Mouse (Mus musculus) ovary, adult 18-20 months (tissue): ENCODE measurements around the gene Snrpd2.
A peak's percentile ranks its signal among the peaks of the same experiment; 100 is the strongest.

ENCODE experiments used
- DNase-seq: peaks from one replicate; pipeline ENCODE4 v3.0.0; 2022; ENCODE audit warnings: low spot score, mixed read lengths

Snrpd2 gene

DNA sequence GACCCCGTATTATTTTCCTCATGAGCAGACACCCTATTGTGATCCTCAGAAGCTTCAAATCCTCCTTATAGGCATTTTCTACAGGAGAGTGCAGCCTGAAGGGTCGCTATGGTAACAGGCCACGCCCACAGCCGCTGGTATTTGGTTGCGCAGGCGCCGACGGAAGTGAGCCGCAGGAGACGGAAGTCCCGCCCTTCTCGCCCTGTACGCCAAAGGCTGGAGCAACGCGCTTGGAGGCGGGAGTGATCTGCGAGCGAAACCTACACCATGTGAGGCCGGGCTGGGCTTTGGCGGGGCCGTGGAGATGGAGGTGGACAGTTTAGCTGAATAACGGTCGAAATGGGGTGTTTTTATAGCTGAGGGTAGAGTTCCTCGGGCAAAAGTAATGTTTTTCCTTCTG, at the start of gene Snrpd2:
Gene Snrpd2 (plus strand): TSS at position 97 of the 400 bp plus-strand sequence.
- peak; percentile 90 for DNase-seq

DNA sequence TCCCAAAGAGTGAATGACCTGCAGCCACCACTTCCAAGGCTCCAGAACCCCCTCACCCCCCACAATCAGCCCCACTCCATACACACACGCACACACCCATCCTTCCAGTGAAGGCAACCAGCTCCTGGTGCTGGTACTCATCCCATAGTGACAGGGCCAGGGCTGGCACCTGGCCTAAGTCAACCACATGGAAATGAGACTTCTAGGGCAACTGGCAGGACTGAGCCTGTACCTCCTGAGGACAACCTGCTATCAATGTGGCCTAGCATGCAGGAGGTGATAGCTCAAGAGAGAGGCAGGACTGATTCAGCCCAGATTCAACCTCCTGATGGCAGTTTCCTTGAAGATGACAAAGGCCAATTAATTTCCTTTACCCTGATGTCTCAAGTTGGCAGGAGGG, 49.2 kb upstream of the Snrpd2 start:
- no peak for DNase-seq

DNA sequence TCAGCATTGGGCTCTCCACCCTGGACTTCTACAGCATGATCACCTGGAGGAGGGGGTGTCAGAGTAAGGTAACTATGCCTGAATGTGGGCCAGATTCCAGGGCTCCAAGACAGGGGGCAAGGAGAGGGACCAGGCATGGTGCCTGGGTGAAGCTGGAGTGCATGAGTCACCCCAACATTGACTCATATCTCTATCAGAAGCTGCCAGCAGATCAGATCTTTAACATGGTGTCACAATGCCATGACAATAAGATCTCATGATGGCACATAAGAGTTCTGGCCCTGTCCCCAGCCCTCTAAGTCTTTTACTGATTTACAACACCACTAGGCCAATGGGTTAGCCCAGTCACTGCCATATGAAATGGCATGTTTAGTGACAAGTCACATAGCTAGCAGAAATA, 45.8 kb upstream of the Snrpd2 start:
- no peak for DNase-seq

DNA sequence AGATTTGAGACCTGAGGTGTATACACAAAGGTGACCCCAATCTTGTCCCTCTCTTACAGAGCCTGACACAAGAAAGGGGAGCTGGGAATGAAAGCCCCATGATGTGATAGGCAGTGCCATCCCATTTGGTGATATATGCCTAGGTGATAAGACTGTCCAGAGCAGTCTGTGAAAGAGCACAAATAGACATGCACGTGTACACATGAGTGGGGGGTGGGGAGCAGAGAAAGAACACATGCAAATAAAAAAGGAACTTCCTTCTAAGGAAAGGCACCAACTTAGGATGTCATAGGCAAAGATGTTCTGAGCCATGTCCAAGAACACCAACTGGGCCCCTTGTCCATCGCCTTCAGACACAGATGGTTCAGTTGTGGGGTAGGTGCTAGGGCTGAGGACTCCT, 45.0 kb upstream of the Snrpd2 start:
- DNase-seq = no peak

DNA sequence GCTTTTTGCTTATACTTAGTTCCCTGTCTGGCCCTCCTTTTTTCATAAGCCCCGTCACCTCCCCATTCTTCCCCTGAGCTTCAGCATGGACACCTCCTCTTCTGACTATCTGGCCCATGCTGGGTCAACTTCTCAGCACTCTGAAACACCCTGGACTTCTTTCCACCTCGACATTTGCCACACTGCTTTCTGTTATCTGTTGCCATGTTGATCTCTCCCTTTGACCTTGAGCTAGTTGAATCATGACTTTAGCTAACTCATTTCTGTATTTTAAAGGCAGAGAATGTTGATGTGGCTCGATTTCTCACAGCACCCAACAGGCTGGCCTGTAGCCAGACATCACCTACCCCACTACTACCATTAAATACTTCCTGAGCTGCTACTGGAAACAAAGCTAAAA, 42.1 kb upstream of the Snrpd2 start:
- DNase-seq = no peak

DNA sequence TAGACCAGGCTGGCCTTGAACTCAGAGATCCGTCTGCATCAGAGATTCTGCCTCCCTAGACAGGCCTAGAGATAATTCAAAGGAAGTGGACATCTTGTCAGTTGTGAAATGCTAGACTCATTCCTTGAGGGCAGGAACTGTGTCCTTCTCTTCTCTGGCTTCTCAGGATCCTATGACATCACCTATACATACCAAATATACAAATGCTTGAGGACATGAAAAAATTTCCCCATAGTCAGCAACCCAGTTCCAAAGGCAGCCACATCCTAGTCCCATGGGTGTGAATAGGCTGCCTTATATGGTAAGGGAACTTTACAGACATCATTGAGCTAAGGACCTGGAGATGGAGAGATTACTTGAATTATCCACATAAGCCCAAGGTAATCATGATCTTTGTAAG, 40.0 kb upstream of the Snrpd2 start:
- DNase-seq = no peak

DNA sequence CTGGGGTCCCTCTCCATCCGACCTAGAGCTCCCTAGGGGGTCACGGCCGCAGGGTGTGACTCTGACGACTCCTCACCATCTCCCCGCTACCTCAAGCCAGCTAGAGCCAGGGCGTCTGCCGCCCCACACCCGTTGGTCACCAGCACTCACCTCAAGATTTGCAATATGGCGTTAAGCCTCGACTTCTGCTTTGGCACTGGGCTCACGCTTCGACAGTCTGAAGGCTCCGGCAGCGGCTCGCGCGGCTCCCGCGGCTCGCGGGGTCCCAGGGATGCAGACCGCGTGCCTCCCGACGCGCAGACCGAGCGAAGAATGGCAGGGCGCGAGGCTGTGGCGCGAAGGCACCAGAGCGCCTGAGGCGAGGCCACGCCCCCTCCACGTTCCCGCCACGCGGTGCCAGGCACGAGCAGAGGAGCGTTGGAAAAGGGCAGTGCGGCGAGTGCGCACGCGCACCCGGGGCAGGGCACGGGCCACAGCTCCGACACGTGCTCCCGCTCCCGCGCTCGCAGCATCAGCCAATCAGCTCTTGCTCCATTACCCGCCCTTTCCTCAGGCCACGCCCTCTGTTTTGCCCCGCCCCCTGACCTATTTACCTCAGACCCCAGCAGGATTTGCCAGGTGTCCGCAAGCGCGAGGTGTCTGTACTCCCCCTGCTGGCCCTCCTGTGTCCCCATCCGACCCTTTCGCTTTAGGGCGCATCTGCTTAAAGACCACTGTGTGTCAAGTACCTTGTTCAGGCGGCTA, 31.3 kb upstream of the Snrpd2 start, which contains the start of gene Gm4969:
Gene Gm4969 (minus strand): TSS at position 341 of the 744 bp plus-strand sequence.
- DNase-seq = peak; percentile 41

DNA sequence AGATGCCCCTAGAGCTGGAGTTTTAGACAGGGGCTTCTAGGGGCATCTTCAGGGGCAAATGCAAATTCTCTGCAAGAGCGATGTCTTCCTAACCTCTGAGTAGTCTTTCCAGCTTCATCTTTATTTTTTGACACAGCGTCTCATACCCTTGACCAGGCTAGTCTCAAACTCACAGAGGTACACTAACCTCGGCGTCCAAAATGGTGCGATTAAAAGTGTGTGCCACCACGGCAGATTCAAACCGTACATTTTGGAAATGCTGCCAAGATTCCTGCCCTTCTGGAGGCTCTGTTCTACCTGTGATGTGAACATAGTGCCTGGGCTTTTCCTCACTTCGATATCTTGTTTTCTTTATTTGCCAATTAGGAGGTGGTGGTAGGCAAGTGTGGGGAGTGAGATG, 30.4 kb upstream of the Snrpd2 start:
- no peak for DNase-seq

DNA sequence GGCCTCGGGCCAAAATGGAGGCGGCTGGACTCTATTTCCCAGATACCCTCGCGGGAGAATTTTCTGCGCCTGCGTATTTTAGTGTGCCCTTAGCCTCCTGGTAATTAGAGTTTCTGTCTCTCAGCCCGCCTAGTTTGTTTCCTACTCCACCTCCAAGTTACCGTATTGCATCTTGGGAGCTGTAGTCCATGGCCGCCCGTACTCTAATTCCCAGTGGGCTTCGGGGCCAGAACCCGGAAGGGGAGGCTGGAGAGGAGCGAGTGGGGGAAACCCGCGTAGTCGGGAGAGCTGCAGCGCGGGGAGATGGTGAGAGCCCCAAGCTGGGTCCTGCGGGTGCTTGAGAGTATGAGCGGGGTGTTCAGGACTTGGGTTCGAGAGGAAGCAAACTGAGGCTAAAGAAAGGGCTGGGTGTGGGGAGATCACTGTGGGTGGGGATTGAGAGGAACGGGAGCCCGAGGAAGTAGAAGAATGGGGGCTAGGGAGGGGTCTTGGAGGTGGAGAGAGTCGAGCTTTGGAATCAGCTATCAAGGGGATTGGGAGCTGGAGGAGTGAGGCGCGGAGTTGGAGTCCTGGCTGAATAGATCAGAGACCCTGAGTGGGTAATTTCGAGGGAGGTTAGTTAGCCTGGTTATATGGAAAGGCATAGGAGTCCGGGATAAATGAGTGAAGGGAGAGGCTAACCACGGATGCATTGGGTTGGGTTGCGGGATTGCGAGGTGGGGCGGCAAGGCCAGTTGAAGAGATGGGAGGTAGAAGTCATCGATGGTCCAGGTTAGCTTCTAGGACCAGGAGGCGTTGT, 29.7 kb upstream of the Snrpd2 start, which contains the start of gene Fbxo46:
Gene Fbxo46 (plus strand): TSS at position 229 of the 799 bp plus-strand sequence.
- peak; percentile 93 for DNase-seq

DNA sequence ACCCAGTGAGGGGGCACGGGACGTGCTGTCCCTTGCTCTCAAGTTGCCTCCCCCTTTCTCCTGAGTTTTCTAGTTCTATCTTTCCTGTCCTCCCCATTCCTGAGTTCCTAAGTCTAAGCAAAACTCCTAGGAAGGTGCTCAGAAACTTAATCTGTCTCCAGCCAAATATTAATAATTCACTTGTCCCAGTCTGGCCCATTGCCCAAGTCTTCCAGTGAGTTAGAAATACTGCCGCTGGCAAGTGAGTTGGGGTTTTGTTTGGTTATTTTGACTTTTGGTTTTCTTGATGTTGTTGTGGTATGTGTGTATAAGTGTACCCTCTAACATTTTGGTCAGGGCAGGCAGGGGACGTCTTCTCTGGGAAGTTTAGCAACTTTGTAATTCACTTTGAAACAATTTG, 27.8 kb upstream of the Snrpd2 start:
- no peak for DNase-seq

DNA sequence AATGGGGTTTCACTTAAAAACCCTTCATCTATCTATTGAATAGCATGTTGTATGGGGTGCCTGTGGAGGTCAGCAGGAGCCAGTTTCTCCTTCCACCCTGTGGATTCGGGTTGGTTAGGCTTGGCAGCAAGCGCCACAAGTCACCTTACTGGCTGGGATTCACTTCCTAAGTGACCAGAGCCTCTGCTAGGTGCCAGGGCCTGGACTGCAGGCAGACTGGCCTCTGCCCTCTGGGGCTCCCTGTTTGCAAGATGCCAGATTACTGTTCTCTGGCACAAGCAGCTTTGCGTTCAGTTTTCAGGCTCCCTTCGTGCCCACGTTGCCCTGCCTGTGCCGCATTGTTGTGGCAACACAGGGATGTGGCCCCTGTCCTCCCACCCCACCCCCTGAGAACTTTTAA, 24.8 kb upstream of the Snrpd2 start:
- DNase-seq = no peak

DNA sequence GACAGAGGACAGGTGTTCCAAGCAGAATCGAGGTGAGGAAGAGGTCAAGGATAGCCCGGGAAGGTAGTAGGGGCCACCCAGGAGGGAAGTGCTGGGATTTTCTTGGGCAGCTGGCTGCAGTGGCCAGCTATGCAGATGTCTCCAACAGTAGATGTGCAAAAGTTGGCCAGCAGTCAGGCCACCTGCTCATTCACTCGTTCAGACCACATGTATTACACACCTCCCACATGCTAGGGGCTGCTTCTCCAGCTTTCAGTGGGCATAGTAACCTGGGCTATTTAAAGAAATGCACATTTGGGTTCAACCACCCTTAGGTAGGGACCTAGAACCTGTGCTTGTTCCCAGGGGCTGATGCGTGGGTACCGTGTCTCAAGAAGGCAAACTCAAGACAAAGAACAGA, 21.8 kb upstream of the Snrpd2 start:
- DNase-seq = no peak

DNA sequence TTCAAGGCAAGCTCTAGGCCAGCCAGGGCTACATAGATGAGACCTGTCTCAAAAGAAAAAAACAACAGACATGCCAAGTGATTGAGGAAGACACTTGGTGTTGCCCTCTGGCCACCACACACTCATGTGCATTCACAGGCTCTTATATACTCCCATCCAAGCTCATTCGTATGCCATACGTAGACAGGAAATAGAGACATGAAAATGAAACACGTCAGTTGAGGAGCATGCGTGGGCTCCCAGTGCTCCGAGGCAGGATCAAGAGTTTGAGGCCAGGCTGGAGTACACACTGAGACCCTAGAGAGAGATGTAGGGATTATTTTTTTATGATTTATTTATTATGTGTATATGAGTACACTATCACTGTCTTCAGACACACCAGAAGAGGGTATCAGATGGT, 20.1 kb upstream of the Snrpd2 start:
- DNase-seq = no peak

DNA sequence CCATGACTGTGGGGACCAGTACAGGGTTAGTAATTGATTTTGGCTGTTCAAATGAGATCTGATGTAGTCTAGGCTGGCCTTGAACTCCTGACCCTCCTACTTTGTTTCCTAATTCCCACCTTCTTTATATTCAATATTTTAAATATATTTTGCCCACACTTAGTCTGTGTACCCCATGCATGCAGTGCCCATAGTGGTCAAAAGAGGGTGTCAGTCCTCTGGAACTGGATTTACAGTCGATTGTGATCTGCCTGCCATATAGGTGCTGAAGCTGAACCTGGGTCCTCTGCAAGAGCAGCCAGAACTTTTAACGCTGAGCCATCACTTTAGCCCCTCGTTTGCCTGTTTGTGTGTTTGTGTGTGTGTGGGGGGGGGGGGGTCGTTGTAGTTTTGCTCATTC, 18.9 kb upstream of the Snrpd2 start:
- no peak for DNase-seq

DNA sequence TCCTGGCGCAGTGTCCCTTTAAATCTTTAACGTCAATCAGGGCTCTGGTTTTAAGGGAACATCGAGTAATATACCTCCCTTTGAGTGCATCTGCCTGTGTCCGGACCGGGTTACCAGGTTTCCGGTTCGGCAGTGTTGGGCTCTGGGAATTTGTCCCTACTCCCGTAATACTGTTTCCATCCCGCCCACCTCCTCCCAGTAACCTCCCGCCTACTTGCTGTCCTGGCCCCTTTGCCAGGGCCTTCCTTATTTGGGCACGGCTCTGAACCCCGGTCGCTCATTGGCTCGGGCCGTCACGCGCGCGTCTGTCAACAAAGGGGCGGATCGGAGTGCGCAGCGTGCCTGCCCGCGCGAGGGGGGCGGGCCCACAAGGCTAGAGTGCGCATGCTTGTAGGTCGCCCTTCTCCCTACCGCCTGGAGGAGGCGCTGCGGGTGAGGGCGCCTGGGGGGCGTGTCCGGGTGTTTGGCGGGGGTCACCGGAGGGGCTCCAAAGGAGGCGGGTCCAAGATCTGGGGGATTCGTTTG, 18.1 kb upstream of the Snrpd2 start:
- DNase-seq = peak; percentile 98

DNA sequence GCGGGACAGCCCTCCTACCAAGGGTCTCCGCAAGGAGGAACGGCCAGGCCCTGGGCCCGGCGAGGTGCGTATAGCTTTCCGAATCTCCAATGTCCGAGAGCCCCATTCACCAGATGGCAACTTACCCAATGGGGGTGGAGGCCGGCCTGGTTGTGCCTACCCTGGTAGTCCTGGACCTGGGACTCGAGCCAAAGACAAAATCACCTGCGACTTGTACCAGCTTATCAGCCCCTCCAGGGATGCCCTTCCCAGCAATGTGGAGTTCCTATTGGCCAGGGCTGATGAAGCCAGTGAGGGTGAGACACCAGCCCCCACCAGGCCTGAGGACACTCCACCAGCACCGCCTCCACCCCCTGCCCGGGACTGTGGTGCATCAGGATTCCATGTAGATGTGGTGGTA, 13.4 kb upstream of the Snrpd2 start:
- no peak for DNase-seq

DNA sequence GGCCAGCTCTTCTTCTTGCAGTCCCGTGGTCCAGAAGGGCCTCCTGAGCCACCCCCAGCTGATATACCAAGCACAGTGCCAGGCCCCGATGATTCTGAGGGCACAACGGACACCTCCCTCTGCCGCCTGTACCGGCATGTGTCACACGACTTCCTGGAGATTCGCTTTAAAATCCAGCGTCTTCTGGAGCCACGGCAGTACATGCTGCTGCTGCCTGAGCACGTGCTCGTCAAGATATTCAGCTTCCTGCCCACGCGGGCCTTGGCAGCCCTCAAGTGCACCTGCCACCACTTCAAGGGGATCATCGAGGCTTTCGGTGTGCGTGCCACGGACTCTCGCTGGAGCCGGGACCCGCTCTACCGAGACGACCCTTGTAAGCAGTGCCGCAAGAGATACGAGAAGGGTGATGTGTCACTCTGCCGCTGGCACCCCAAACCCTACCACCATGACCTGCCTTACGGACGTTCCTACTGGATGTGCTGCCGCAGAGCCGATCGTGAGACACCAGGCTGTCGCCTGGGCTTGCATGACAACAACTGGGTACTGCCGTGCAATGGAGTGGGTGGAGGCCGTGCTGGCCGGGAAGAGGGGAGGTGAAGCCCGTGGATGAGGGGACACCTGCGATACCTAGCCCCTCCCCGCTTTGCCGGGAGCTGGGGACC, 12.7 kb upstream of the Snrpd2 start:
- DNase-seq = no peak

DNA sequence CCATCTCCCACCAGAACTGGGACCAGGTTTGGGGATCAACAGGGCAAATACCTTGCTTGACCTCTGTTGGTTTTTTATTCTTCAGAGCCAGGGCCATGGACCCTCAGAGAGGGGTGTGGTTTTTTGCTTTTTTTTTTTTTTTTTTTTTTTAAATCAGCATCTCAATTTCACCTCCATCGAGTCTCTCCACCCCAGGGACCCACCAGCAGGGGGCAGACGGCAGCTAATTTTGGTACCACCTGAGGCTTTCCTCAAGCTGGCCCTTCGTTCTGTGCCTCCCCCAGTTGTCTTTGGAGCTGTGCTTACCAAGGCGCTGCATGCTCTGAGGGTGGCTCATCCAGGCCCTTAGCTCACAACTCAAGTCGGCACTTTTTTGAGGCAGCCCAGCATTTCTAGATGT, 12.1 kb upstream of the Snrpd2 start:
- DNase-seq = no peak

DNA sequence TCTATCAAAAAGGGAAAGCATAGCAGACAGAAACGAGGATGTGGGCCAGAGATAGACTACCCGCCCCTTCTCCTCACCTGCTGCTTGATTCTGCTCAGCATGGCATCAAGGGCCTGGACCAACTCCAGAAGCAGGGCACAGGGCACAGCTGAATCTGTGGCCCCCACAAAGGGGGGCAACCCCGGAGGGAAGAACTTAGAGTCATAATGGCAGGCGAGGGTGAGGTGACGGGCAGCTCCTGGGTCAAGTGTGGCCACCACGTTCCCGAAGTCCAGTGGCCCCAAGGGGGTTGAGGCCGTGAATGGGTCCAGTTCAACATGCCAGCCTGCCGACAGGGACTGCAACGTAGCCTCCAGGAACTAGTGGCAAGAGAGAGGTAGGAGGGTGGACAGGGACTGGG, 2.7 kb upstream of the Snrpd2 start:
- DNase-seq = no peak

DNA sequence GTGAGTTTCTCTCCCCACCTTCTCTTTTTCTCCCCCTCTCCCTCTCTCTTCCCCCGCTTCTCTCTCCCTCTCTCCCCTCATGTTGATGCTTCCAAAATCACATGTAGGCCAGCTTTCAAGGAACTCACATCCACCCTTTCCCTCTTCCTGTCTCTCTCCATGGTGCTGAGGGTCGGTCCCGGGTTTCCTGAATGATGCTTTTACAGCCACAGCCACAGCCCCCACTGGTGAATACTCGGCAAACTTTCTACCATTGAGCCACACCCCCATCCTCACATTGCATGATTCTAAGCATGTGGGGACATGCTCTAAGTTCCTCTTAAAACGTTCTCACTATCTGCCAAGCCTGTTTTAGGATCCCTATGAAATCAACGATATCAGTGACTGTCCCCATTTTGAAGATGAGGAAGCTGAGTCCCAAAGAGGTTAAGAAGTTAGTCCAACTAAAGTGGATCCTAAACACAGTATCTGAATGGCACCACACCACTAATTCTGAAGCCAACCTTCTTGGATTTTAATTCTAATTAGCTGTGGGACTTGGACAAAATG, 2.0 kb upstream of the Snrpd2 start:
- DNase-seq = no peak

DNA sequence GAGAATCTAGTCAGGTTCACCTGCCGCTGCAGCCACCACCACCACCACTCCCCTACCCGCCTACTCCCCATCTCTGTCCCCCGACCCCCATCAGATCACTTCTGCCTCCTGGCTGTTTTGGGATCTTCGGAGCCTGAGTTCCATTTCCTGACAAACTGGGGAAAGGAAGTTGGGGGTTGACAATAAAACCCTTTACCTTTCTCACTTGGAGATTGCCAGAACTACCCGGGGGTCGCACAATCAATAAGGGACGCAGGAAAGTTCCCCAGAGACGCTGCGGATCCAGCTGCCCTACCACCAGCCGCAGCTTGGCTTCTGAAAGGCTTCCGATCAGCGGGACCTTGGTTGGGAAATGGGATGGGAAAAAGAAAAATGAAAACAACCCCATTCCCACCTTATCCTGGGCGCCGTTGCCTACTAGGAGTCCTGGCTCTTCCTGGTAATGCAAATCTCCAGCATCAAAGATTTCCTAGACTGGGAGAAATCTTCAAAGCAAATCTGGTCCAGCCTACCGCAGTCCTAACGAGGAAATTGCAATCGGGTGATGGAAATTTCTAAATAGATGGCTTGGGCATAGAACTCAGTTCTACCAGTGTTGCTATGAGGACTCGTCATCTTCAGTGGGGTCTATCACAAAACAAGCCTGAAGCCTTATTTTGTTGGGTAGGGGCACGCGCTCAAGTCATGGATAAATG, 1.2 kb upstream of the Snrpd2 start:
- DNase-seq = no peak
